Mouse (Mus musculus) thymus, adult 18-20 months (tissue): ENCODE measurements around the gene Bcat2.
A peak's percentile ranks its signal among the peaks of the same experiment; 100 is the strongest.
"Not testable (repeated sequence)": the region's sequence is repeated elsewhere in the genome, so short reads cannot be mapped to it uniquely, and the experiment has no call there.

Experiments used
- DNase-seq, 2 experiments: peaks; one replicate each; pipeline ENCODE4 v3.0.0; 2022; ENCODE audit warnings: mixed read lengths in 2 of 2

The Bcat2 gene

GRCm38 (mm10) chr7:45570103-45570741 lies at the start of gene Bcat2:
Gene Bcat2, plus strand, starts transcription at chr7:45570153.
- DNase-seq, result peak; percentile 69 to 73

- no peak for DNase-seq
Measured at GRCm38 (mm10) chr7:45520605-45521004, 49.3 kb upstream of the Bcat2 start.

DNA sequence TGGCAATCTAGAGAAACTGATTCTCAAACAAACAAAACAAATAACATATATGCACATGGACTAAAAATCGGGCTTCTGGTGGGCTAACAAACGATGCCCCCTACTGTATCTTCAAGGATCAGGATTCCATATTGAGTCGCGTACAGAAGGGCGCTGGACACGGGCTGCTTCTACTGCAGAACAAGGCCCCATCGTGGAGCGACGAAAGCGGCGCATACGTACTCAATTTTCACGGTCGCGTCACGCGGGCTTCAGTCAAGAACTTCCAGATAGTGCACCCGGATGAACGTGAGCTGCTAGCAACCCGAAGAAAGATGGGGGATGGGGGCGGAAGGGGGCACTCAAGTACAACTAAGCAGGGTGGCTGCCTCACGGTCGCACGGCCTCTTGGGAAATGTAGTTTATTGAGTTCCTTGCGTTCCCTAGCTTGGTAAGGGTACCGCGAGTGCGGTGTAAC lies 48.2 kb upstream of the Bcat2 start:
- DNase-seq, result peak; percentile 84 to 90

GRCm38 (mm10) chr7:45522194-45522752 lies 47.7 kb upstream of the Bcat2 start:
- no peak for DNase-seq

DNA sequence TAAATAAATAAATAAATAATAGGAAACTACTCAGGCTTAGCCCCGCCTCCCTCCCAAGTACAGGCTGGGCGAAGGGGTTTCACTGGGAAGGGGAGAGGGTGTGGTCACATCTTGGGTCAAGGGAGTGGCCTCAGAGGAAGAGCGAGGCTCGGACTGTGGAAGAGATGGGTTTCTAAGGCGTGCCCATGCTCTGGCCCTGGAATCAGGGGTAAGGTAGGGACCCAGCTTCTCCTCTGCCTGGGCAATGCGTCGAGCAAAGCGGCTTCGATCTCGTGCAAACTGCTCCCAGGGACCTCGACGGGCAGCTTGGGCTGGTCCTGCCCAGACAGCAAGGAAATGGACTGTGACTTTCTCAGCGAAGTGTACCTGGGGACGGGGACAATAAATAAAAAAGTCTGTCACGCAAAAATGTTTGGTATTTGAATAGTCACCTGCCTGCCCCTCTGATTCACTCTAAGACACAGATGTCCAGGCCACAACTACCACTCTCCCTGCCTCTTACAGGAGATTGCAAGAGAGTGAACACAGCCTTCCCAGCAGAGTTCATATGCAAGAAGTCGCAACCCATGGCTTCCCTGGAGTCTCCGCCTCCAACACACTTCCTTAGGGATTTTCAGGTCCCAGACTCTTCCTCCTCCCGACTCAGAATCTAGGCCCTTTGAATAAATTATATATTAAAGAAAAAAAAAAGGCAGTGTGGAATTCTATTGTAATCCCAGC lies 46.8 kb upstream of the Bcat2 start:
- no peak for DNase-seq

- DNase-seq, result no peak
Measured at GRCm38 (mm10) chr7:45523678-45524170, 46.2 kb upstream of the Bcat2 start.

DNA sequence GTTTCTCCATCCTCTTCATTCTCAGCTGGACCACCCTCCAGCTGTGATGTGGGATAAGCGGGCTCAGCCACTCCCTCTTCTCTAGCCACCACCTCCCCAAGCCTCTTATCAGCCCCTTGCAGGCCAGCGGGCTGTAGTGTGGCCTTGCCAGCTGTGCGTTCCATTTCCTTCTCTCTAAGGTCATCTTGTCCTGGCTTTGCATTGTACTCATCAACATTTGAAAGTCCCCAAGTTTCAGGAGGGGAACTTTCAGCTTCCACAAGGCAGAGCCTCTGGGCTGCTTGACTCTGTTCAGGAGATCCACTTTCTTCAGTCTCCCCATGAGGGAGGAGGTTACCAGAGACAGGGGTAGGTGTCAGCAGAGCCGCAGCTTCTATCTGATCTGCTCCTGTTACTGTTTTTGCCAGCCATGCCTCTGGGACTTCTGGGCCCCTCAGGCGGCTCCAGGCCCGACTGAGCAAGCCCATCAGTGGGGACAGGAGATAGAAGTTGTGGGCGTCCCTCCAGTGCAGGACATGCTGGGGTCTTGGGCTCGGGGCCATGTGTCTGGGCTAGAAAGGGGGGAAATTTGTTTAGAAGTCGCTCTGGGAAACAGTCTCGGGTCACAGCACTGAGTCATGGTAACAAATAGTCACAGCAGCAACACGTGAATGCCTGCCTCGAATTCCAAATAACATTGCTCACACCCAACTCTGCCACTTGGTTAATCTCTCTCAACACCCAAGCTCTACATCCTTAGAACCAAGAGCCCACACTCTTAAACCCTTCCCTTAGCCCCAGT lies 44.9 kb upstream of the Bcat2 start:
- DNase-seq, result no peak

- DNase-seq, result peak; percentile 91 to 92
Measured at GRCm38 (mm10) chr7:45525809-45526473, 44.0 kb upstream of the Bcat2 start, which contains the start of the genes Ppp1r15a and Plekha4. Gene Ppp1r15a, minus strand, starts transcription at chr7:45526268. Gene Plekha4, plus strand, starts transcription at chr7:45526330.

DNA sequence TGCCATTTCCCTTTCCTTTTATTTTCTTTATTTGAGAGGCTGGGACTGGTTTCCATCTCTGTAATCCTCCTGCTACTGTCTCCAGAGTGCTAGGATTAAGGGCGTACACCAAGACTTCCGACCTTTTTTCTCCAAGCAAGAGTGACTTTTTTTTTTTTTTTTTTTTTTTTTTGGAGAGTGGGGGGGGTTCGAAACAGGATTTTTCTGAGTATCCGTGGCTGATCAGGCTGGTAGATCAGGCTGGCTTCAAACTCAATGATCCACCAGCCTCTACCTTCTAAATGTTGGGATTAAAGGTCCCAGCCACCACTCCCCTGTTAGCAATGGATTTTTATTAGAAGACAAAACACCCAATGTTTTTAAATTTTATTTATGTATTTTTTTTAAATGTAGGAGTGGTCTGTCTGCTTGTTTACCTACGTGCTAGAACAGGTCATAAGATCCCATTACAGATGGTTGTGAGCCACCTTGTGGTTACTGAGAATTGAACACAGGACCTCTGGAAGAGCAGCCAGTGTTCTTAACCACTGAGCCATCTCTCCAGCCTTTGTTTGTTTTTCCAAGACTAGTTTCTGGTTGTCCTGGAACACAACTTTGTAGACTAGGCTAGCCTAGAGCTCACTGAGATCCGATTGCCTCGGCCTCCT lies 43.4 kb upstream of the Bcat2 start:
- DNase-seq, result no peak

- not testable (repeated sequence) for DNase-seq
Measured at GRCm38 (mm10) chr7:45527169-45527568, 42.8 kb upstream of the Bcat2 start.

- DNase-seq, result no peak
Measured at GRCm38 (mm10) chr7:45529461-45529860, 40.5 kb upstream of the Bcat2 start.

DNA sequence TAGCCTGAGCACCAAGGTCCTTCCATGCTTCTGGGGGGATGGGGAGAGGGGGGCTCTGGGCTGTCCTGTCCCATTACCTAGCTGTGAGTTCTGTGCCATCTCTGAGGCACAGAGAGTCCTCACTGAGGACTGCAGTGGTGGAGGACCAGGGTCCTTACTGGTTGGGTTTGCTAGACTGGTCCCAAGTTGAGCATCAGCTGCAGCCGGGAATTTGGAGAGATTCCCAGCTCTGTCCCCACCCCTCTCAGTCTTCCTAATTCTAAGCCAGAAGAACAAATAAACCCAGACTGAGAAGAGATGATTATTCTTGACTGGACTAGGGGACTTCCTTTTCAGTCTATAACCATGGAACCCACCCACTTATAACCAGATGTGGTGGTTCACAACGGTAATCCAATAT lies 39.3 kb upstream of the Bcat2 start:
- no peak for DNase-seq

DNA sequence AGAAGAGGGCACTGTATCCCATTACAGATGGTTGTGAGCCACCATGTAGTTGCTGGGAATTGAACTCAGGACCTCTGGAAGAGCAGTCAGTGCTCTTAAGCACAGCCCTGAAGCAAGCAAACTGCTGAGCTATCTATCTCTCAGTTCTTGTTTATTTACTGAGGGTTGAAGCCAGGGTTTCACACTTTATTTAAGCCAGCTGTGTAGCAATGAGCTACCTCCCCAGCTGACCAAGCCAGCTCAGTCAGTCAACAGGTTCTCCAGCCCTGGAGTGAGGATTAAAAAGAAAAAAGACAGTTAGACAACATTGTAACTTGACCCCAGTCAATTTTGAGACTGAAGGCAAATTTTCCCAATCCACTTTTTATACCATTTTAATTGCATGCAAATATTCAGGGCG lies 34.3 kb upstream of the Bcat2 start:
- no peak for DNase-seq

DNA sequence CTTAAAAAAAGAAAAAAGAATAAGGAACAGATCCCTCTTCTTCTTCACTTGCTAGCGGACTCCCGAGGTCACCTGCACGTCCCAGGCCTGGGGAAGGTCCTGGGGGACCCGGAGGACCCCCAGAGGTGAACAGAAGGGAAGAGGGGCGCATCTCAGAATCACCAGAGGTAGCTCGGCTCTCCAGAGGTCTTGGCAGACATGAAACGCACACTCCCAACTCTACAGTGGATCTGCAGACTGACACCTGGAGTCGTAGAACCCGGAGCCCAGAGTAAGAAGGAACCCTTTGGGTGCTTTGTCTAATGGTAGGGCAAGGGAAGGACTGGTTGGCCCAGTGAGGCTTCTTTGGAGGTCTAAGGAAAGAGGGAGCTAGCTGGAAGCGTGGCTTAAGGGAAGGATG lies 32.4 kb upstream of the Bcat2 start:
- DNase-seq, result no peak

DNA sequence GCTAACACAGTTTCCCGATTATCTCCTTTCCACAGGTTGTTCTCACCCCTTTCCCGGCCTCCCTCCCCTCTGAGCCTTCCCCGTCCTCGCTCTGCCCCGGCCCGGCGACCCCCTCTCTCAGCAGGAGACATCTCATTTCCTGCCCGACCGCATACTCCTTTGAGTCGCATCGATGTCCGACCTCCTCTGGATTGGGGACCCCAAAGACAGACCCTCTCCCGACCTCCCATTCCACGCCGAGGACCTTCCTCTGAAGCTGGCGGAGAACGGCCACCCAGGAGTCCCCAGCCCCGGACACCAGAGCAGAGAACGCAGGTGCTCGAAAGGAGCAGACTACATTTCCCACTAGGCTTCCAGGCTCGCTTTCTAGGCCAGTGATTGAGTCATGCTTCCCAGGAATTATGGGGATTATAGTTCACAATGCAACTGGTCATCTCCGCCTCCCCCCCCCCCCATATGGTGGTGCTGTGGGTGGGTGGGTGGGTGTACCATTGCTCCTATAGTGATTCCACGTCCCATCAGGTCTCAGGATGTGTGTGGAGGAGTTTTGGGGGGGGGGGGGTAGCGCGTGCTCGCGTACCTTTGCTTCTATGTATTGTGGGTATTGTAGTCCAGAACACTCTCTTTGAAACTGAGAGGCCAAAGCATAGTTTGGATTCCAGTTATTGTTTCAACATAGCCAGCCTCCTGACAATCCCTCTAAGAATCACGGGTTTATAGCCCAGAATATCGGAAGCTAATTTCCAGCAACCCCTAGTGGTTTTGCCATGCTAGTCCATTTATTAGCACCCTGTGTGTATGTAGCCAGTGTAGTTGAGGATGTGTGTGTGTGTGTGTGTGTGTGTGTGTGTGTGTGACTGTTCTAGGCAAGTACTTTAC lies 31.6 kb upstream of the Bcat2 start:
- no peak for DNase-seq

DNA sequence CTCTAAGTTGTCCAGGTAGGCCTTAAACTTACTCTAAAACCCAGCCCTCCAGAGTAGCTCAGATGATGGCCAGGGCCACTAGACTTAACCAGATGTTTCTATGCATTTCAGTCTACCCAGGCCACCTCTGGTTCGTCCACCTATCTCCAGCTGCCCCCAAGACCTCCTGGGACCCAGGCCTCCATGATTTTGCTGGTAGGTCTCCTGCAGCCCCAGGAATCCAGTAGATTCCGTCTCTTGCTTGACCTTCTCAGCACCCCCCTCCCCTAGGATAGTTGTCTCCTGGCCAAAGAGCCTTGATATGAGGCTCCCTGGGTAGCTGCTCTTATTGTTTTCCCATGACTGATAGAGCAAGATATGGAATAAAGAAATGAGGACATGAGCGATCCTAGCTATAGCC lies 30.9 kb upstream of the Bcat2 start:
- no peak for DNase-seq

DNA sequence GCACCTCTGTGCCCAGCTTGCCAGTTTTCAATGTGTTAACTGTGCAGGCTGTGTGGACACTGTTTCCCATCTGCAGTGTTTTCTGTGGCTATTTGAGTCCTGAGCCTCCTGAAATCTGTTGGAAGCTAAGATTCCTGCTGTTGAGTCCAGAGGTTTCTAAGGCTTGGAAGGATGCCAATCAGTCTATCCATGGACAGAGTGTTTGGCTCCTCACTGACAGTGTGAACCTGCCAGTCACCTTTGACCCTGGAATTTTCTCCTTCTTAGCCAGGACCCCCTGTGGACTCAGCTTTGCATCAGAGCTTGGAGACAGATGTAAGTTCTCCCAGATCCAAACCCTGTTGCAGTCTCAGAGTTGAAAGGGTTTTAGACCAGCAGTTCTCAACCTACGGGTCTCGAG lies 29.7 kb upstream of the Bcat2 start:
- DNase-seq, result no peak

DNA sequence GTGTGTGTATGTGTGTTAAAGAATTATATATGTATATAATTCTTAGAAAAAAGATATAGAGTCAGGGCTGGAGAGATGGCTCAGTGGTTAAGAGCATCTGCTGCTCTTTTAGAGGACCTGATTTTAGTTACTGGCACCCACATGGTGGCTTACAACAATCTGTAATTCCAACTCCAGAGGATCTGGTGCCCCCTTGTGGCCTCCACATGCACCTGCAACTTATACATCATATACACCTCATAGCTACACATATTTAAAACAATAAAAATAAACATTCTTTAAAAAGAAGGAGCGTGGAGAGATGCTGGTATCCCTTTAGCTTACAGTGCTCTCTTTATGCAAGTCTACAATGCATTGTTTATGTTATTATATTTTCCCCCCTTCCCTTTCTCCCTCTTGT lies 25.4 kb upstream of the Bcat2 start:
- DNase-seq, result no peak

- DNase-seq, result no peak
Measured at GRCm38 (mm10) chr7:45549641-45550436, 20.1 kb upstream of the Bcat2 start.
